Mouse (Mus musculus): ENCODE data around the gene Gm14525. TPM values are rescaled to one million over a fixed set of nuclear protein-coding genes. Genes with fewer than 3 reads are reported as not detected.

Gm14525 gene
- 10.3 TPM for polyA plus RNA-seq (2014; fragmentation: Illumina TruSeq; extraction: RNeasy Lipid Tissue Mini Kit (QIAGEN cat#74804); ENCODE audit: low read depth, low replicate concordance)

DNA sequence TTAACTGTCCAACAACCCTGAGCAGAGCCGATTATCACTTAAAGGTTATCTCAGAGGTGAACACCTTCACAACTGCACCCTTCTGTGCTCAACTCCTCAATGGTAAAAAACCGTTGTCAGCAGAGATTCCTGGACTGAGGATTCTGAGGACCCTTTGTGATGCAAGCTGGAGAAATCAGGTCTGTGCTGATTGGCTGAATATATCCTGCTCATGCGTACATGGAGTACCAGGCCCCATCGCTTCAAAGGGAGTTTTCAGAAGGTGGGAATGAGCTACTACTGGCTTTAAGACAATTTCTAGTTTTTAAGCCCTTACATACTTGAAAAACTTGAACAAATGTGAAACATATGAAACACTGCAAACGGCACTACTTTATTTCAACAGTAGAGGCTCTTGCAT, at the start of gene Gm14525:
Gene Gm14525, minus strand, starts transcription at position 101 of the 400 bp plus-strand sequence.

Other genes starting within 250 kb of the Gm14525 start
- gene Slx, start 157.1 kb downstream of the Gm14525 start, polyA plus RNA-seq (2014; fragmentation: Illumina TruSeq; extraction: RNeasy Lipid Tissue Mini Kit (QIAGEN cat#74804); ENCODE audit: low read depth, low replicate concordance), result 0.32 TPM
- 6.7 TPM for gene Gm6121, start 233.1 kb upstream of the Gm14525 start, polyA plus RNA-seq (2014; fragmentation: Illumina TruSeq; extraction: RNeasy Lipid Tissue Mini Kit (QIAGEN cat#74804); ENCODE audit: low read depth, low replicate concordance)